Mouse (Mus musculus): ENCODE measurements at regions not wholly inside any gene's neighbourhood (a gene's known extent, or its start where the extent isn't known, plus 50 kb on each side); places are given as distances from the start of the nearest gene placed in this dataset.

GRCm38 (mm10) chr16:7892799-7893198 is 532.1 kb downstream of the Tmem114 start:
- no peak for DNase-seq (ENCODE audit: low read depth, low spot score)

- no peak for DNase-seq (ENCODE audit: low read depth, low spot score)
Measured at GRCm38 (mm10) chr16:7863406-7863805, 561.5 kb downstream of the Tmem114 start.

GRCm38 (mm10) chr16:7839139-7839538 is 585.8 kb downstream of the Tmem114 start:
- DNase-seq (ENCODE audit: low read depth, low spot score), result no peak

- DNase-seq (ENCODE audit: low read depth, low spot score), result no peak
Measured at GRCm38 (mm10) chr16:7831142-7831541, 593.8 kb downstream of the Tmem114 start.

DNA sequence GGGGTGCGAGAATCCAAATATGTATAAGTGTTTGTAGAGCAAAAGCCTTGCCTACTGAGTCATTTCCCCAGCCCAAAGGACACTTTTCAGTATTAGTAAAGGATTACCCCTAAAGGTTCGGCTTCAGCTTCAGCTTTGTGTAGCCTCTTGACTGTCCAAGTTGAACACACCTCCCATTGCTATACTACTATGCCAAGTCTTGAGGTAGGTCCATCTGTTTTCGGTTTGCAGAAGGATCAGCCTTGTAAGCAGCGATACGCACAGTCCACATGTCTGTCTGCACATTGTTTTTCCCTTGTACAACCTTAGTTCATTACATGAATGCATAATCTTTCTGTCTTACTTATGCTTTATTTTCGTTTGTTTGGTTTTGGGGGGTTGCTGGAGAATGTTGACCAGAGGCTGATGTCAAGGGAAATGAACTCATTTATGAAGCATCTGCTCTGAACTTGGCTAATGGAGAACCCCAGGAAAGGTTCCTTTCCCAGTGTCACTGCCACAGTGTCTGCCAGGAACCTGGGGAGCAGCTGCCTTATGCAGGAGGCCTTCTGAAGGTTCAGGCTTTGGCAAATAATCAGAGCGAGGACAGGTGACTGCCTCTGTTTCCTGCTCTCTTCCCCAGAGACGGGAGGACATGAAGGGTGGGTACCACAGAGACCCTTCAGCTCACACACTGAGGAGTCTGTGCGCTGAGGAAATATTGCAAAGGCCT is 594.8 kb downstream of the Tmem114 start:
- DNase-seq (ENCODE audit: low read depth, low spot score), result no peak

GRCm38 (mm10) chr16:7801161-7801560 is 623.8 kb downstream of the Tmem114 start:
- DNase-seq (ENCODE audit: low read depth, low spot score), result no peak

- peak; percentile 79 for DNase-seq (ENCODE audit: low read depth, low spot score)
Measured at GRCm38 (mm10) chr16:7797176-7797786, 627.7 kb downstream of the Tmem114 start.

GRCm38 (mm10) chr16:7795561-7795960 is 629.4 kb downstream of the Tmem114 start:
- peak; percentile 58 for DNase-seq (ENCODE audit: low read depth, low spot score)

DNA sequence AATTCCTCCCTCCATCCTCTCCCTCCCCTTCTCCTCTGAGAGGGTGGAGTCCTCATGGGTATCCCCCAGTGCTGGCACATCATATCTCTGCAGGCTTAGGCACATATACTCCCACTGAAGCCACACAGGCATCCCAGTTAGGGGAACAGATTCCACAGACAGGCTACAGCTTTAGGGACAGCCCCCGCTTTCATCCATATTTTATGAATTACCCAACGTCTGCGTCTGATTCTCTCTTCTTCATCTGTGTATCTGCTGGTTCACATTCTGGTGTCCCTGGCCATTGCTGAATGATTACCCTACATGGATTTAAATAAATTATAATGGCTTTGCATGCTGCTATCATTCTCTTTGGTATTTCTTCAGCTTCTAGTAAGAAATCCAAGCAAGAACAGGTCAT is 632.4 kb downstream of the Tmem114 start:
- DNase-seq (ENCODE audit: low read depth, low spot score), result no peak

GRCm38 (mm10) chr16:7790260-7790659 is 634.7 kb downstream of the Tmem114 start:
- DNase-seq (ENCODE audit: low read depth, low spot score), result no peak

- DNase-seq (ENCODE audit: low read depth, low spot score), result no peak
Measured at GRCm38 (mm10) chr16:7788209-7788608, 636.7 kb downstream of the Tmem114 start.

GRCm38 (mm10) chr16:7781506-7781905 is 643.4 kb downstream of the Tmem114 start:
- DNase-seq (ENCODE audit: low read depth, low spot score), result no peak

DNA sequence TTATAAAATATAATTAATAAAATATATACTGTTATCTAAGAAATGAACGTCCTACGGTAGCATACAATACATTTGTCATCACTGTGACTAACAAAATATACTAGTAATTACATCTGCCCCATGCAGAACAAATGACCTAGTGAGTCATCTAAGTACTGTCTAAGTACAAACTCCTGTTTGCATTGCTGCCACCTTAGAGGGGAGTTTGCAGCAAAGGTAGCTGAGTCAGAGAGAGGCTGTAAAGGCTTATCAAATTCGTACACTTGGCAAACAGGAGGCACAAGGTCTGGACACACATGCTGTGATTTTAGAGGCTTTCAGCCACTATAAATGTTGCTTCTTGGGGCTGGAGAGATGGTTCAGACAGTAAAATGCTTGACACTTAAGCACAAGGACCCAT is 649.3 kb downstream of the Tmem114 start:
- no peak for DNase-seq (ENCODE audit: low read depth, low spot score)

DNA sequence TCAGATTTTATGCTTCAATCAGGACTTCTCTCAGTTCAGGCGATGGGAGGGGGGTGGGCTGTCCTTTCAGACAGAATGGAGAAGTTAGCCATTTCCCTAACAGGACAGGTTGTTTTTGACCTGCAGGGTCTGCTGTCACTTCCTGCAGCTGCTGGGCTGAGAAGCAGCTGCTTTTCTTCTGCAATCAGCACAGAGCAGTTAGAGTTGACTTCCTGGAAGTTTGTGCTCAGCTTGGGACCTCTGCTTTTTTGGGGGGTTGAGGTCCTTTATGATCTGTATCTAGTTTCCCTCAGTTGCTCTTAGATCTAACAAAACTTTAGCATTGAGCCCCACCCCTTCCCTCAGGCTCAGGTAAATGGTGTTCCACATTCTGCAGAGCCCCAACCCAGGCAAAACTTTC is 656.5 kb downstream of the Tmem114 start:
- DNase-seq (ENCODE audit: low read depth, low spot score), result peak; percentile 25

DNA sequence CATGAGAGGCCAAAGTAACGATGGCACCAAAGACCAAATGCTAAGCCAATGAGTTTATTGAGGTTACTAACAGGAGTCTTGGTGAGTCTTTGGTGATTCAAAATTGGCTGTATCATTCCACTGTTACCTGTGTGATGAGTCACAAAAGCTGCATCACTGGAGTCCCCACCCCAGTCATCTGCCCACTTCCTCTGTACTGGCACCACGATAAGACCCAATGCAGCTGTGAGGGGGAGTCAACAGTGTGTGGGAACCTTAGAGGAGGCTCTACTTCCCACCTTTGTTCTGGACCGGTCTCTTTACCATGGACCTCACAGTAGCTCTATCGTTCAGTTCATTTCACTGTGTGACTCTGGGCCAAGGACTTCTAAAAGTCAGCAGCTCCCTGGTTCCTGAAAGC is 657.2 kb downstream of the Tmem114 start:
- DNase-seq (ENCODE audit: low read depth, low spot score), result no peak

DNA sequence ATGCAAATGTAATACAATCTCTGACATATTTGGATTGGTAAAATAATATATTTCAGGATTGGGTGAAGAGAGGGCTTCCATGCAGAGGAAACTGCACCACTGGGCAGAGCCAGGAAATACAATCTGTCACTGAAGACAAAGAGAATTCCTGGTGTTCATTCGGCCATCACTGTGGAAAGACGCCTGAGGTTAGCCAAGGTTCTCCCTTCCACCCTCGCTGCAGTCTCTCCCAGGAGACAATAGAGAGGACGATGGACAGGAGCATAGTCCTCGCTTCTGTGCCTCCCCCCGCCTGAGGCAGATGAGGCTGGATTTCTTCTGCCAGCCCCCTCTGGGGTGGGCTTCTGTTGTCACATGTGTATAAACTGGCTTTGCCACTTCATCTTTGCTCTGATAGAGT is 660.6 kb downstream of the Tmem114 start:
- DNase-seq (ENCODE audit: low read depth, low spot score), result no peak

DNA sequence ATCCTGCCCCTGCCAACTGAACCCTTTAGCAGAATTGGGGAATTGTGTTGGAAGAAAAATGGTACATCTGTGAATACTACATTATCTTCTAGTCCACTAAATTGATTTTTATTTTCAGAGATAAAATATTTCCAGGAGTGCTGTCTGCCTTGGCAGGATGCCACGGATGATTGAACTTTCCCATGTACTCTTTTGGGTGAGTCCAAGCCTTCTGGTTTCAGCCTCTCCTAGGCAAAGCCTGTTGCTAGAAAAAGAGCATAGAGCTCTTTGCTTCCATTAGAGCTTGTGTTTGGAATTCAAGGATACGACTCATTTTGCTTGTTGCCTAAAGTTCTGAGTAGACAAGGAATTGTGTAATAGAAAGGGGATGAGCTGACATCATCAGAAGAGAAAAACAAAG is 696.8 kb downstream of the Tmem114 start:
- DNase-seq (ENCODE audit: low read depth, low spot score), result no peak

GRCm38 (mm10) chr16:7725225-7725624 is 699.7 kb downstream of the Tmem114 start:
- no peak for DNase-seq (ENCODE audit: low read depth, low spot score)

DNA sequence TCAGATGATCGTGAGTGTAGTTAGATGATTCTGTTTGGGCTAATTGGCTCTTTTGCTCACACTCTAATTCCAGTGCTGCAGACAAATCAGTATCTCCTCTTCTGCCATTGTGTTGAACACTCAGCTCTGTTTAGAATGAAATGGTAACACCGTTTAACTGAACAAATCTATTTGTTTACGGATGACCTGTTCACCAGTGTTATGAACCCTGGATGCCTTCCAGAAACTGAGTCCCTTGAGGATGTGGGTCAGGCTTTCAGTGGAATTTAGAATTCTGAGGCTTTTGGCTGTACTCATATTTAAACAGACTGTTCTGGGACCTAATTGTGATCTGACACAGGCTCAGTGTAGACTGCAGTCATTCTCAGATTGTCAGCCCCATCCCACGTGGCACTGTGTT is 723.5 kb downstream of the Tmem114 start:
- DNase-seq (ENCODE audit: low read depth, low spot score), result no peak

DNA sequence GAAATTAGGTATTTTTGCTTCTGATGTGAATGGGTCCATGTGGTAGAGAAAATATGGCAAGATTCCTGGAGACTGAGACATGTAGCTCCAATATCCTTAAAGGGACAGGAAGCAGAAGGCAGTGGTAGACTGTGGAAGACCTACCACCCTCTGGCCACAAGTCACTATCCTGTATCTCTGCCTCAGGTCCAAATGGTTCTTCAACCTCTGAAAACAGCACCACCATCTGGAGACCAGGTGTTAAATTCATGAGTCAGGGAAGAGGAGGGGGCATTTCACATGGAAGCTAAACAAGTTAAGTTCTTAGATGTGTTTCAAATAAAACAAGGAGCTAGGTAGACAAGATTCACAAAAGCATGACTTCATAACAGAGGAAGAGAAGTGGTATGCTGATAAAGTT is 739.5 kb downstream of the Tmem114 start:
- peak; percentile 59 for DNase-seq (ENCODE audit: low read depth, low spot score)

GRCm38 (mm10) chr16:7666096-7666495 is 758.8 kb downstream of the Tmem114 start:
- no peak for DNase-seq (ENCODE audit: low read depth, low spot score)

GRCm38 (mm10) chr16:7658133-7658532 is 766.8 kb downstream of the Tmem114 start:
- DNase-seq (ENCODE audit: low read depth, low spot score), result no peak

GRCm38 (mm10) chr16:7654451-7654850 is 770.5 kb downstream of the Tmem114 start:
- no peak for DNase-seq (ENCODE audit: low read depth, low spot score)

DNA sequence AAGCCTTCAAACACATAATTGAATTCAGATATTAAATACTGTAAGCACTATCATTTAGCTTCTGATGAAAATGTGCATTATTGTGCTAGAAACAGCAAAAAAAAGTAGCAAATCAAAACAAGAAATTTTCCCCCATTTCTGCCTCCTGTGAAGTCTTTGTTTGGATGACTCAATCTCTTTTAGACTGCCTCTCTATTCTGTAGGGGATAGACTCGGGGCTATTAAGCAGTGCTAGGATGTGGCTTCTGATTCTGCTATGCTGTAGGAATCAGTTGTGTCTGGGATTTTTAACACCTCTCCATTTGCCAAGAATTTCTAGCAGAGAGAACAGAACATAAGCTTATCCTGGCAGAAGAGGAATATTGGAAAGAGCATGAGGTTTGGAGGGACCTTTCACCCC is 775.2 kb downstream of the Tmem114 start:
- no peak for DNase-seq (ENCODE audit: low read depth, low spot score)
